Mouse (Mus musculus) E14TG2a.4 (cell line): ENCODE measurements at regions not wholly inside any gene's neighbourhood (a gene's known extent, or its start where the extent isn't known, plus 50 kb on each side); places are given as distances from the start of the nearest gene placed in this dataset.

Source experiments
- CTCF ChIP-seq: conservative IDR thresholded peaks from 2 replicates; pipeline ENCODE4 v1.5.1; 2014; ENCODE audit warnings: low read length
- NANOG ChIP-seq: IDR thresholded peaks from 2 replicates; pipeline ENCODE4 v1.6.1; 2014; ENCODE audit warnings: borderline replicate concordance, low read length, mixed read lengths
- POU5F1 ChIP-seq: IDR thresholded peaks from 2 replicates; pipeline ENCODE4 v1.6.1; 2014; ENCODE audit warnings: low read length, borderline replicate concordance

DNA sequence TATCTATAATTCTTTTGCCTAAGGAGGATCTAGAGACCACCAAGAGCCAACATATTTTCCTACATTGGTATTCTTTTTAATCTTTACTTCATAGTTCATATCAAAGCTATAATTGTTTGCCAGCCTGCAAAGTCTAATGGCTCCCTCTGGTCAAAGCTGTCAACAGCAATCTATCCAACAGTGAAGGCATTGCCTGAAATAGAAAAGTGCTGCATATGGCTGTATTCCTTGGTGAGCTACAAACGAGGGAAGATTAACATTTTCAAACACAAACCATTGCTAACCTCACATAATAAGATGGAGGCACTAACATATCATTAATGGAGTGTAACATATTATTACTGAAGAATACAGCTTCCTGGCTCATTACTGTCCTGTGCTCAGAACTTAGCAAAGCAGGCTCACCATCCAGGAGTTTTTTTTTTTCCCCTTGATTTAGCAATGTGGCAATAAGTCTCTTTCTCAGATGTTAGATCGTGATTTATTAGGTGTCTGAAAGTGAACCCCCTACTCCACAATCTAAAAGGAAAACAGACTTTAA, 66.3 kb upstream of the Sema3a start:
- no peak for TF ChIP-seq CTCF
- TF ChIP-seq POU5F1: no peak
- TF ChIP-seq NANOG: no peak
